ENCODE assay signal across 13 mouse cellular contexts in genomic region chr6:40049909-40050484, GRCm38 (mm10).
DNase-seq lines count a peak whose midpoint lies in the region; ATAC-seq and TF ChIP-seq lines count a peak whose summit lies in the region.
"Had no signal": no experiment of that assay in that cellular context is flagged by ENCODE, and none has a peak within 500 bp of the region (broad histone marks: within the 10 kb centered on the region; RNA-seq: fewer than 3 reads in every experiment).

No protein-coding gene starts in this region.

- H3K4me2 ChIP-seq in forebrain, embryonic 15.5 days (replicated peaks) = no peak overlapping the region; the same call in 1 of the 2 replicates
- H3K4me2 ChIP-seq in hindbrain, embryonic 16.5 days (ENCODE audit: low read length) = 0 out of 2 replicates have a peak overlapping the region, but pooled peaks have one; percentile 15
- H3K4me2 ChIP-seq in midbrain, postnatal 0 days (ENCODE audit: low read depth, low read length, poor library complexity, severe bottlenecking) = no peak overlapping the region
- no peak overlapping the region for H3K4me2 ChIP-seq in kidney, embryonic 15.5 days
- H3K4me2 ChIP-seq: limb, embryonic 13.5 days had no signal

- no peaks in the 10 kb centered on the region for H3K79me2 ChIP-seq in heart, adult 2 months (replicated peaks; ENCODE audit: control insufficient read depth, insufficient read depth, low read length)

- H3K27me3 ChIP-seq in forebrain, embryonic 15.5 days = no peaks in the 10 kb centered on the region
- H3K27me3 ChIP-seq in hindbrain, embryonic 16.5 days (replicated peaks; ENCODE audit: control insufficient read depth, insufficient read depth, low read length) = no peaks in the 10 kb centered on the region
- no peaks in the 10 kb centered on the region for H3K27me3 ChIP-seq in midbrain, postnatal 0 days (ENCODE audit: insufficient read depth, low read length)
- no peaks in the 10 kb centered on the region for H3K27me3 ChIP-seq in kidney, embryonic 15.5 days
- H3K27me3 ChIP-seq in heart, adult 2 months (ENCODE audit: control insufficient read depth, insufficient read depth, low read length) = no peaks in the 10 kb centered on the region
- H3K27me3 ChIP-seq: limb, embryonic 13.5 days had no signal

- TF ChIP-seq CTCF in midbrain, postnatal 0 days (IDR thresholded peaks at IDR 0.05) = no peak
- no peak for TF ChIP-seq CTCF in heart, adult 2 months (IDR thresholded peaks at IDR 0.05)

- peak; percentile 27 for DNase-seq in NIH3T3 (ENCODE audit: low read depth)
- peak; percentile 68 for DNase-seq in midbrain, postnatal 0 days (ENCODE audit: low spot score)
- DNase-seq in layer of hippocampus, postnatal 25 days (ENCODE audit: extremely low spot score in 1 of 2, low spot score in 1 of 2) = no peak
- no peak for DNase-seq in heart, adult 2 months
- DNase-seq: cerebellum, adult 9-11 months; thymus, adult 2 months had no signal

- no peak overlapping the region for H3K9ac ChIP-seq in forebrain, embryonic 15.5 days (replicated peaks)
- no peak overlapping the region for H3K9ac ChIP-seq in hindbrain, embryonic 16.5 days (ENCODE audit: low read depth, low read length)
- H3K9ac ChIP-seq in midbrain, postnatal 0 days (replicated peaks; ENCODE audit: low read length, poor library complexity, severe bottlenecking) = no peak overlapping the region; the same call in 1 of the 2 replicates
- no peak overlapping the region for H3K9ac ChIP-seq in kidney, embryonic 15.5 days
- H3K9ac ChIP-seq in heart, adult 2 months (ENCODE audit: low read depth, low read length) = no peak overlapping the region
- H3K9ac ChIP-seq: limb, embryonic 13.5 days had no signal

- intact Hi-C loops in heart, adult 2 months (cut with DNase I) = no loop called here

- H3K36me3 ChIP-seq in forebrain, embryonic 15.5 days = no peaks in the 10 kb centered on the region
- H3K36me3 ChIP-seq in hindbrain, embryonic 16.5 days (ENCODE audit: control insufficient read depth, insufficient read depth, low read length) = no peaks in the 10 kb centered on the region
- no peaks in the 10 kb centered on the region for H3K36me3 ChIP-seq in midbrain, postnatal 0 days (ENCODE audit: insufficient read depth, low read length)
- H3K36me3 ChIP-seq in kidney, embryonic 15.5 days = no peaks in the 10 kb centered on the region
- H3K36me3 ChIP-seq in heart, adult 2 months (ENCODE audit: control insufficient read depth, insufficient read depth, low read length) = no peaks in the 10 kb centered on the region
- H3K36me3 ChIP-seq: G1E; limb, embryonic 13.5 days had no signal

- TF ChIP-seq EP300 in heart, adult 2 months (IDR thresholded peaks at IDR 0.05; ENCODE audit: insufficient read depth, low read depth, low read length) = no peak

- H3K9me3 ChIP-seq in forebrain, embryonic 15.5 days = no peaks in the 10 kb centered on the region
- no peaks in the 10 kb centered on the region for H3K9me3 ChIP-seq in hindbrain, embryonic 16.5 days (ENCODE audit: control insufficient read depth, low read length)
- H3K9me3 ChIP-seq in midbrain, postnatal 0 days (ENCODE audit: low read length) = no peaks in the 10 kb centered on the region
- no peaks in the 10 kb centered on the region for H3K9me3 ChIP-seq in kidney, embryonic 15.5 days (replicated peaks)
- H3K9me3 ChIP-seq: G1E; limb, embryonic 13.5 days had no signal

- H3K4me1 ChIP-seq in forebrain, embryonic 15.5 days = peaks cover 17% of the 10 kb centered on the region
- H3K4me1 ChIP-seq in hindbrain, embryonic 16.5 days (ENCODE audit: control insufficient read depth, insufficient read depth, low read depth, low read length) = peaks cover 12% of the 10 kb centered on the region
- H3K4me1 ChIP-seq in midbrain, postnatal 0 days (ENCODE audit: insufficient read depth, low read length) = peaks cover 6% of the 10 kb centered on the region; the same call in 1 of the 2 replicates
- no peaks in the 10 kb centered on the region for H3K4me1 ChIP-seq in kidney, embryonic 15.5 days
- no peaks in the 10 kb centered on the region for H3K4me1 ChIP-seq in heart, adult 2 months (ENCODE audit: control insufficient read depth, insufficient read depth, low read length)
- H3K4me1 ChIP-seq: limb, embryonic 13.5 days had no signal

- H3K27ac ChIP-seq in forebrain, embryonic 15.5 days (replicated peaks) = peak overlapping the region; percentile 90
- H3K27ac ChIP-seq in hindbrain, embryonic 16.5 days (ENCODE audit: low read depth, low read length) = peak overlapping the region; percentile 24
- H3K27ac ChIP-seq in midbrain, postnatal 0 days (ENCODE audit: low read depth, low read length) = peak overlapping the region; percentile 79
- no peak overlapping the region for H3K27ac ChIP-seq in kidney, embryonic 15.5 days
- H3K27ac ChIP-seq in heart, adult 2 months = no peak overlapping the region
- H3K27ac ChIP-seq: limb, embryonic 13.5 days had no signal

- WGBS in forebrain, embryonic 15.5 days = 45% methylated on average over 5 of the region's 6 CpGs
- WGBS in hindbrain, embryonic 16.5 days = 43% methylated on average over 6 of the region's 6 CpGs
- WGBS in midbrain, postnatal 0 days = 19% methylated on average over 4 of the region's 6 CpGs
- 88% methylated on average over 6 of the region's 6 CpGs for WGBS in kidney, embryonic 15.5 days
- WGBS in heart, adult 2 months = 86% methylated on average over 6 of the region's 6 CpGs

- no peak overlapping the region for H3K4me3 ChIP-seq in forebrain, embryonic 15.5 days
- H3K4me3 ChIP-seq in hindbrain, embryonic 16.5 days (ENCODE audit: low read length) = no peak overlapping the region
- no peak overlapping the region for H3K4me3 ChIP-seq in midbrain, postnatal 0 days (ENCODE audit: low read depth, low read length)
- no peak overlapping the region for H3K4me3 ChIP-seq in kidney, embryonic 15.5 days (replicated peaks)
- no peak overlapping the region for H3K4me3 ChIP-seq in heart, adult 2 months
- H3K4me3 ChIP-seq: layer of hippocampus, adult 2 months; limb, embryonic 13.5 days had no signal

- peak; percentile 86 for ATAC-seq in forebrain, embryonic 15.5 days (replicated peaks)
- peak; percentile 75 for ATAC-seq in hindbrain, embryonic 16.5 days
- ATAC-seq in midbrain, postnatal 0 days (ENCODE audit: low FRiP score) = peak; percentile 79
- ATAC-seq in inflammation-experienced regulatory T-cells, adult 6 months = no peak
- ATAC-seq in kidney, embryonic 15.5 days (replicated peaks; ENCODE audit: low FRiP score) = no peak

- TF ChIP-seq POLR2A in heart, adult 2 months (IDR thresholded peaks at IDR 0.05; ENCODE audit: insufficient read depth, low read depth, low read length) = no peak

Comparison
In these comparisons a context has a peak if more than half of its experiments do, and no peak if none do; other contexts are left out.
1. DNase-seq: peak in NIH3T3 (single experiment) and midbrain, postnatal 0 days (single experiment); none in layer of hippocampus, postnatal 25 days (0 of 2) and heart, adult 2 months (0 of 2).
2. ATAC-seq: peak in forebrain, embryonic 15.5 days (single experiment), hindbrain, embryonic 16.5 days (single experiment) and midbrain, postnatal 0 days (single experiment); none in inflammation-experienced regulatory T-cells, adult 6 months (single experiment) and kidney, embryonic 15.5 days (single experiment).
3. H3K27ac ChIP-seq: peak in forebrain, embryonic 15.5 days (single experiment), hindbrain, embryonic 16.5 days (single experiment) and midbrain, postnatal 0 days (single experiment); none in kidney, embryonic 15.5 days (single experiment) and heart, adult 2 months (single experiment).